Mouse (Mus musculus) kidney, adult 2 months (tissue): ENCODE results near the gene Myo6.

ENCODE experiments used
- CTCF ChIP-seq: fragments of 200-500 bp; conservative IDR thresholded peaks from 2 replicates; pipeline ENCODE4 v1.5.1; 2011; ENCODE audit warnings: low read depth, mild to moderate bottlenecking, control low read depth, low read length, moderate library complexity, mixed read lengths; ENCODE audit not compliant: insufficient read depth, insufficient read length
- POLR2A ChIP-seq: fragments of 200-500 bp; IDR thresholded peaks from one replicate; pipeline ENCODE4 v1.6.1; 2011; ENCODE audit warnings: low read depth, low read length, control low read depth

DNA sequence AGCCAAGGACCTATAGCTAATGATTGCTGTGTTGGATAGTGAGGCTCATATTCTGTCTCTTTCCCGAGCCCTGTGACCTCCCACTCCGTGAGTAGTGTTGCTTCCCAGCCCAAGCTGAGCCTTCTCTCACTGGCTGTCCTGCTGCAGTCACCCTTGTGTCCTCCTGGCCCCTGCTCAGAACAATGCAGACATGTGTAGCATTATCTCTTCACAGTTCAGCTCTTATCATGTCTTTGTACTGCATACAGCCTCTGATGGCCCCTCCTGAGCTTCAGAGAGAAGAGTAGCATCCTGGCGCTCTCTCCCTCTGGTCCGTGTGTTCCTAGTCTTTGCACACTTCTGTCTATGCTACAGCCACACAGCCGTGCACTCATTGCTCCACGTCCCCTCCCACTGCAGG, 112.9 kb downstream of the Myo6 start:
- TF ChIP-seq POLR2A: no peak
- TF ChIP-seq CTCF: no peak
